Mouse (Mus musculus) ES-Bruce4 (cell line): ENCODE data around the gene Cyp3a16.

Experiments
- CTCF ChIP-seq: IDR thresholded peaks from one replicate; pipeline ENCODE4 v1.8.1; 2011; ENCODE audit warnings: low read depth, low read length
- EP300 ChIP-seq: IDR thresholded peaks from 2 replicates; pipeline ENCODE4 v1.6.1; 2011; ENCODE audit warnings: low read depth, low read length; ENCODE audit not compliant: insufficient read depth
- POLR2A ChIP-seq: IDR thresholded peaks from one replicate; pipeline ENCODE4 v1.8.1; 2011; ENCODE audit warnings: low read length; ENCODE audit not compliant: insufficient read depth

GRCm38 (mm10) chr5:145490300-145490699 lies 20.8 kb upstream of the Cyp3a16 start:
- TF ChIP-seq POLR2A (no peak), CTCF (no peak), EP300 (no peak)
